ENCODE assay signal across 22 mouse cellular contexts in the genomic region with DNA sequence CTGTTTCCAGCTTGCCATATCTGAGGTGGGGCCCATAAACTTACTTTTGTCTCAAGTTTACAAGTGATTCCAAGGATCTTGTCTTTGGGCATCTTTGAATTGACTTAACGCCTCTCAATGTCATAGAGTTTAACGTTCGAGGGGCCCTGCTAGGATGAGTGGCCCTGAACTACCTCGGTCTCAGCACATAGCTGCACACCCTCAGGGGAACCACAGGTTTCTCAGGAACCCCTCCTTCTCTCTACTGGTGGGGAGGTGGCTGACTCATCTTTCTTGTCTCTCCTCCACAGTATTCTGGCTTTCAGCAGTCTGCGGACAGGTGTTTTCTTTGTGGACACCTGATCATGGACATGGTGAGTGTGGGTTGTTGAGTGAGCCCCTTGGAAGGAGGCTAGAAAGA. TPM values are rescaled to one million over a fixed set of nuclear protein-coding genes. Genes with fewer than 3 reads are reported as not detected.
A peak's percentile ranks its signal among the peaks of the same experiment; 100 is the strongest.
DNase-seq lines count a peak whose midpoint lies in the region; ATAC-seq and TF ChIP-seq lines count a peak whose summit lies in the region.
"Had no signal": no experiment of that assay in that cellular context is flagged by ENCODE, and none has a peak within 500 bp of the region (broad histone marks: within the 10 kb centered on the region; RNA-seq: fewer than 3 reads in every experiment).

No protein-coding gene starts in this region.

- ATAC-seq in kidney, embryonic 16.5 days (ENCODE audit: low FRiP score, low TSS enrichment), result no peak
- ATAC-seq: activated CD4-positive, CD25-positive, alpha-beta regulatory T cell, adult 4 months; hindbrain, embryonic 16.5 days had no signal

- no peak for TF ChIP-seq POLR2A in testis, adult 2 months (IDR thresholded peaks at IDR 0.05; ENCODE audit: control insufficient read depth, low read depth, low read length)

- H3K27me3 ChIP-seq in kidney, embryonic 16.5 days (ENCODE audit: insufficient read depth, low read length), result no peaks in the 10 kb centered on the region
- H3K27me3 ChIP-seq in testis, adult 2 months (ENCODE audit: control insufficient read depth, insufficient read depth, low read length), result no peaks in the 10 kb centered on the region
- H3K27me3 ChIP-seq: embryonic facial prominence, embryonic 12.5 days; limb, embryonic 13.5 days; liver, embryonic 15.5 days; stomach, embryonic 15.5 days had no signal

- WGBS in kidney, embryonic 16.5 days, result 84% methylated on average over 5 of the region's 5 CpGs

- no peak overlapping the region for H3K9ac ChIP-seq in kidney, embryonic 16.5 days (replicated peaks; ENCODE audit: low read length)
- H3K9ac ChIP-seq: embryonic facial prominence, embryonic 12.5 days; limb, embryonic 13.5 days; liver, embryonic 15.5 days; stomach, embryonic 15.5 days had no signal

- H3K36me3 ChIP-seq in kidney, embryonic 16.5 days (ENCODE audit: insufficient read depth, low read length), result peaks cover 22% of the 10 kb centered on the region
- H3K36me3 ChIP-seq in testis, adult 2 months (ENCODE audit: control insufficient read depth, insufficient read depth, low read length), result no peaks in the 10 kb centered on the region; the same call in 1 of the 2 replicates

- TF ChIP-seq CTCF in testis, adult 2 months (IDR thresholded peaks at IDR 0.05; ENCODE audit: control insufficient read depth, insufficient read depth, insufficient replicate concordance, low read depth, low read length), result no peak

- H3K4me3 ChIP-seq in kidney, embryonic 16.5 days (ENCODE audit: low read length), result no peak overlapping the region
- peak overlapping the region; percentile 75 for H3K4me3 ChIP-seq in testis, adult 2 months (ENCODE audit: control insufficient read depth, low read depth, low read length)
- H3K4me3 ChIP-seq: embryonic facial prominence, embryonic 12.5 days; limb, embryonic 13.5 days; liver, embryonic 15.5 days; midbrain, embryonic 10.5 days; myocyte; stomach, embryonic 15.5 days had no signal

- no peak overlapping the region for H3K4me2 ChIP-seq in kidney, embryonic 16.5 days (replicated peaks; ENCODE audit: low read depth, low read length)
- H3K4me2 ChIP-seq: embryonic facial prominence, embryonic 12.5 days; heart, embryonic 11.5 days; limb, embryonic 13.5 days; liver, embryonic 15.5 days; stomach, embryonic 15.5 days had no signal

- H3K9me3 ChIP-seq in kidney, embryonic 16.5 days (ENCODE audit: low read length), result no peaks in the 10 kb centered on the region
- H3K9me3 ChIP-seq: embryonic facial prominence, embryonic 12.5 days; limb, embryonic 13.5 days; liver, embryonic 15.5 days; midbrain, embryonic 10.5 days; stomach, embryonic 15.5 days had no signal

- peak; percentile 83 for DNase-seq in heart, adult 11 months
- no peak for DNase-seq in heart, adult 9 months (ENCODE audit: low spot score in 2 of 2)
- no peak for DNase-seq in kidney, postnatal 14 days
- no peak for DNase-seq in testis, postnatal 14 days (ENCODE audit: low spot score)
- no peak for DNase-seq in cerebellum, postnatal 4 days (ENCODE audit: low spot score in 2 of 2)
- DNase-seq: adrenal gland, postnatal 10 days; cerebellum, adult 18-20 months; cerebellum, postnatal 14 days; kidney, postnatal 10 days; thymus, adult 2 months; thymus, postnatal 4 days had no signal

- peak overlapping the region; percentile 76 for H3K27ac ChIP-seq in kidney, embryonic 16.5 days (ENCODE audit: low read length)
- no peak overlapping the region for H3K27ac ChIP-seq in testis, adult 2 months (ENCODE audit: control insufficient read depth, insufficient read depth, low read depth, low read length)
- H3K27ac ChIP-seq: embryonic facial prominence, embryonic 12.5 days; limb, embryonic 13.5 days; midbrain, embryonic 10.5 days had no signal

- peaks cover 21% of the 10 kb centered on the region for H3K4me1 ChIP-seq in kidney, embryonic 16.5 days (ENCODE audit: insufficient read depth, low read length)
- H3K4me1 ChIP-seq in testis, adult 2 months (ENCODE audit: control insufficient read depth, insufficient read depth, low read length), result no peaks in the 10 kb centered on the region; the same call in 1 of the 2 replicates
- H3K4me1 ChIP-seq: embryonic facial prominence, embryonic 12.5 days; midbrain, embryonic 10.5 days had no signal

RNA-seq across cellular contexts. Expression of a gene that starts 18.6 kb away (rescaled TPM):
- 63.8 and 68.7 TPM in 2 replicates for polyA plus RNA-seq in kidney, embryonic 16.5 days (2015; fragmentation: Nextera tagmentation; extraction: Ambion mirVana)
- 2.9 and 5.1 TPM in 2 replicates for polyA plus RNA-seq in testis, adult 2 months (2012; rRNA removed)

RNA-seq across cellular contexts. Expression of a gene that starts 32.4 kb away (rescaled TPM):
- polyA plus RNA-seq in kidney, embryonic 16.5 days (2015; fragmentation: Nextera tagmentation; extraction: Ambion mirVana), result 55.7 and 58.1 TPM in 2 replicates
- polyA plus RNA-seq in testis, adult 2 months (2012; rRNA removed), result 34.7 and 43.1 TPM in 2 replicates

Comparison
In these comparisons a context has a peak if more than half of its experiments do, and no peak if none do; other contexts are left out.
1. RNA of a gene that starts 18.6 kb away (polyA plus RNA-seq): 63.8 to 68.7 TPM in kidney, embryonic 16.5 days; 2.9 to 5.1 TPM in testis, adult 2 months; every median in the first group is over 10 times any median in the second.